Mouse (Mus musculus) stomach, postnatal 0 days (tissue): ENCODE data around the gene Nell1. TPM values are rescaled to one million over a fixed set of nuclear protein-coding genes. Genes with fewer than 3 reads are reported as not detected.

ENCODE experiments used
- ATAC-seq: fragments of 200-750 bp; cut with Nextera tagmentation; 2 replicates; pipeline ENCODE4 v1.8.0; 2017; ENCODE audit not compliant: low FRiP score, low TSS enrichment
- DNase-seq: peaks from one replicate; pipeline ENCODE4 v3.0.0-alpha.2; 2016; ENCODE audit warnings: low spot score
- H3K27ac ChIP-seq: fragments of 300-500 bp; sonication (generic); replicated peaks from 2 replicates; pipeline ENCODE4 v1.5.1; 2014; ENCODE audit warnings: mild to moderate bottlenecking, control low read depth
- H3K27me3 ChIP-seq: fragments of 300-500 bp; sonication (generic); 2 replicates; pipeline ENCODE4 v1.6.1; 2014; ENCODE audit warnings: low read length; ENCODE audit not compliant: control insufficient read depth, insufficient read depth
- H3K36me3 ChIP-seq: fragments of 300-500 bp; sonication (generic); 2 replicates; pipeline ENCODE4 v1.6.1; 2014; ENCODE audit warnings: low read length, mixed read lengths; ENCODE audit not compliant: control insufficient read depth, insufficient read depth
- H3K4me1 ChIP-seq: fragments of 300-500 bp; sonication (generic); replicated peaks from 2 replicates; pipeline ENCODE4 v1.6.1; 2014; ENCODE audit warnings: antibody characterized with exemption; ENCODE audit not compliant: control insufficient read depth, insufficient read depth
- H3K4me2 ChIP-seq: fragments of 300-500 bp; sonication (generic); replicated peaks from 2 replicates; pipeline ENCODE4 v1.6.1; 2014; ENCODE audit warnings: low read depth, mild to moderate bottlenecking, control low read depth, moderate library complexity
- H3K4me3 ChIP-seq: fragments of 300-500 bp; sonication (generic); 2 replicates; pipeline ENCODE4 v1.5.1; 2014; ENCODE audit warnings: low read depth, low read length, control low read depth
- H3K9ac ChIP-seq: fragments of 300-500 bp; sonication (generic); 2 replicates; pipeline ENCODE4 v1.6.1; 2014; ENCODE audit warnings: mild to moderate bottlenecking, low read length, control low read depth, mixed read lengths
- H3K9me3 ChIP-seq: fragments of 300-500 bp; sonication (generic); 2 replicates; pipeline ENCODE4 v1.6.1; 2016; ENCODE audit warnings: low read length; ENCODE audit not compliant: control insufficient read depth
- CTCF ChIP-seq: IDR thresholded peaks from 2 replicates; pipeline ENCODE4 v1.5.1; 2016; ENCODE audit warnings: antibody characterized with exemption, low read depth, mild to moderate bottlenecking, moderate library complexity
- EP300 ChIP-seq: optimal IDR thresholded peaks from 2 replicates; pipeline ENCODE3; 2016; ENCODE audit warnings: antibody characterized with exemption
- WGBS: fragments of 180-500 bp; shearing (Covaris S2); extraction: QIAGEN DNeasy Blood & Tissue Kit; methylation state at CpG from one replicate; pipeline ENCODE4 v1.1.7; 2014; 5-methylcytosine and 5-hydroxymethylcytosine counted together
- polyA plus RNA-seq: library from polyadenylated mRNA; unstranded; fragments of >200 nt; fragmentation: Nextera tagmentation; extraction: Ambion mirVana; gene quantifications from 2 replicates; pipeline ENCODE4 v1.2.1, GENCODE M21; 2015

Nell1 gene
- polyA plus RNA-seq, 1 experiment from 2014 or later = 1.8 TPM

GRCm38 (mm10) chr7:50105612-50106321 is 131.1 kb downstream of the Nell1 start:
- ATAC-seq (peak; percentile 26; the same call in 1 of the 2 replicates), DNase-seq (peak; percentile 14)
- no peak for TF ChIP-seq CTCF
- no peak for TF ChIP-seq EP300
- H3K4me1 ChIP-seq = no peaks in the 10 kb centered on the region
- H3K36me3 ChIP-seq = no peaks in the 10 kb centered on the region
- H3K4me2 ChIP-seq = no peak overlapping the region
- no peak overlapping the region for H3K9ac ChIP-seq
- no peaks in the 10 kb centered on the region for H3K9me3 ChIP-seq
- 27% methylated on average over 8 of the region's 8 CpGs for WGBS
- H3K27ac ChIP-seq = no peak overlapping the region
- H3K27me3 ChIP-seq = no peaks in the 10 kb centered on the region
- no peak overlapping the region for H3K4me3 ChIP-seq

GRCm38 (mm10) chr7:50107261-50107660 is 132.6 kb downstream of the Nell1 start:
- Histone ChIP-seq H3K4me2 (no peak overlapping the region), H3K27me3 (no peaks in the 10 kb centered on the region), H3K27ac (no peak overlapping the region), H3K36me3 (no peaks in the 10 kb centered on the region), H3K9me3 (no peaks in the 10 kb centered on the region), H3K4me1 (no peaks in the 10 kb centered on the region), H3K9ac (no peak overlapping the region), H3K4me3 (no peak overlapping the region)
- DNase-seq (no peak), ATAC-seq (no peak)
- 66% methylated on average over 2 of the region's 2 CpGs for WGBS
- no peak for TF ChIP-seq CTCF
- TF ChIP-seq EP300 = no peak

- no peaks in the 10 kb centered on the region for H3K9me3 ChIP-seq
- H3K4me2 ChIP-seq = no peak overlapping the region
- TF ChIP-seq CTCF (no peak), EP300 (no peak)
- no peak for DNase-seq
- H3K36me3 ChIP-seq = no peaks in the 10 kb centered on the region
- no peak overlapping the region for H3K27ac ChIP-seq
- ATAC-seq = no peak
- H3K27me3 ChIP-seq = no peaks in the 10 kb centered on the region
- 80% methylated on average over 5 of the region's 5 CpGs for WGBS
- H3K9ac ChIP-seq = no peak overlapping the region
- no peak overlapping the region for H3K4me3 ChIP-seq
- no peaks in the 10 kb centered on the region for H3K4me1 ChIP-seq
These were observed 143.7 kb downstream of the Nell1 start for GRCm38 (mm10) chr7:50118348-50118747.

GRCm38 (mm10) chr7:50137706-50138105 is 163.0 kb downstream of the Nell1 start:
- Histone ChIP-seq H3K9ac (no peak overlapping the region), H3K4me1 (no peaks in the 10 kb centered on the region), H3K27ac (no peak overlapping the region), H3K4me3 (no peak overlapping the region), H3K27me3 (no peaks in the 10 kb centered on the region), H3K9me3 (no peaks in the 10 kb centered on the region), H3K36me3 (no peaks in the 10 kb centered on the region), H3K4me2 (no peak overlapping the region)
- ATAC-seq = no peak
- TF ChIP-seq EP300 (no peak), CTCF (no peak)
- WGBS = 75% methylated on average over 3 of the region's 3 CpGs
- no peak for DNase-seq

- no peaks in the 10 kb centered on the region for H3K9me3 ChIP-seq
- no peak overlapping the region for H3K4me3 ChIP-seq
- 87% methylated on average over 7 of the region's 7 CpGs for WGBS
- H3K27ac ChIP-seq = no peak overlapping the region
- no peak overlapping the region for H3K4me2 ChIP-seq
- no peak for TF ChIP-seq EP300
- TF ChIP-seq CTCF = no peak
- no peaks in the 10 kb centered on the region for H3K27me3 ChIP-seq
- H3K36me3 ChIP-seq = no peaks in the 10 kb centered on the region
- DNase-seq = no peak
- no peaks in the 10 kb centered on the region for H3K4me1 ChIP-seq
- no peak for ATAC-seq
- no peak overlapping the region for H3K9ac ChIP-seq
These were observed 174.7 kb downstream of the Nell1 start for GRCm38 (mm10) chr7:50149326-50149725.

GRCm38 (mm10) chr7:50150838-50151237 is 176.2 kb downstream of the Nell1 start:
- no peak for ATAC-seq
- H3K27me3 ChIP-seq = no peaks in the 10 kb centered on the region
- no peaks in the 10 kb centered on the region for H3K36me3 ChIP-seq
- no peak for DNase-seq
- no peak overlapping the region for H3K27ac ChIP-seq
- no peaks in the 10 kb centered on the region for H3K9me3 ChIP-seq
- no peak overlapping the region for H3K9ac ChIP-seq
- H3K4me3 ChIP-seq = no peak overlapping the region
- TF ChIP-seq CTCF (no peak), EP300 (no peak)
- H3K4me1 ChIP-seq = no peaks in the 10 kb centered on the region
- no peak overlapping the region for H3K4me2 ChIP-seq
- WGBS = 63% methylated on average over 2 of the region's 2 CpGs
